Mouse (Mus musculus) frontal cortex, adult 2 months (tissue): Measurements from ENCODE around the gene Tmem74b. TPM values are rescaled to one million over a fixed set of nuclear protein-coding genes. Genes with fewer than 3 reads are reported as not detected.

Experiments
- DNase-seq, 2 experiments: peaks; one replicate each; pipeline ENCODE4 v3.0.0; 2022; ENCODE audit warnings: low spot score in 1 of 2; ENCODE audit errors: extremely low spot score in 1 of 2
- polyA plus RNA-seq: library from polyadenylated mRNA; depleted of rRNA; stranded (reverse); fragments of >200 nt; gene quantifications from 2 replicates; pipeline ENCODE4 v1.2.3, GENCODE M21; 2012; rRNA removed

Gene Tmem74b
- polyA plus RNA-seq, 1 experiment, result 7.1 TPM

- DNase-seq, result peak; percentile 80 to 95
These were observed 39.1 kb downstream of the Tmem74b start for GRCm38 (mm10) chr2:151740741-151741526.

- DNase-seq, result no peak
These were observed 40.3 kb downstream of the Tmem74b start for GRCm38 (mm10) chr2:151742084-151742483.

- DNase-seq, result no peak
These were observed 41.3 kb downstream of the Tmem74b start for GRCm38 (mm10) chr2:151742850-151743679.

GRCm38 (mm10) chr2:151743845-151744244 lies 42.0 kb downstream of the Tmem74b start, which contains the start of gene Psmf1:
Psmf1 (minus strand) TSS chr2:151744186.
- no peak for DNase-seq

GRCm38 (mm10) chr2:151747847-151748705 lies 46.3 kb downstream of the Tmem74b start:
- DNase-seq, result peak; percentile 44 to 89

- no peak for DNase-seq
These were observed 49.5 kb downstream of the Tmem74b start for GRCm38 (mm10) chr2:151751330-151751729.

GRCm38 (mm10) chr2:151756277-151757061 lies 54.7 kb downstream of the Tmem74b start:
- no peak for DNase-seq

- DNase-seq, result no peak
These were observed 55.6 kb downstream of the Tmem74b start for GRCm38 (mm10) chr2:151757451-151757850.

- no peak for DNase-seq
These were observed 57.1 kb downstream of the Tmem74b start for GRCm38 (mm10) chr2:151758806-151759353.

Other genes with a start within 250 kb of the Tmem74b start
- not detected in 2 replicates for gene 4921509C19Rik, start 225.9 kb upstream of the Tmem74b start, polyA plus RNA-seq
- gene Nsfl1c, start 207.8 kb upstream of the Tmem74b start, polyA plus RNA-seq, result 149 and 154 TPM in 2 replicates
- 388 and 462 TPM in 2 replicates for gene Fkbp1a, start 159.5 kb upstream of the Tmem74b start, polyA plus RNA-seq
- 1.8 TPM in 2 replicates for gene Sdcbp2, start 129.4 kb upstream of the Tmem74b start, polyA plus RNA-seq
- gene Snph, start 69.4 kb upstream of the Tmem74b start, polyA plus RNA-seq, result 157 and 159 TPM in 2 replicates
- gene Rad21l, start 33.5 kb upstream of the Tmem74b start, polyA plus RNA-seq, result 0.34 and 0.62 TPM in 2 replicates
- gene Psmf1, start 42.2 kb downstream of the Tmem74b start, polyA plus RNA-seq, result 38.7 and 41.4 TPM in 2 replicates
- gene Rspo4, start 140.9 kb downstream of the Tmem74b start, polyA plus RNA-seq, result 0.20 and 0.23 TPM in 2 replicates
- gene Angpt4, start 209.2 kb downstream of the Tmem74b start, polyA plus RNA-seq, result 0.26 and 0.32 TPM in 2 replicates